Mouse (Mus musculus): ENCODE measurements around the gene Igfals.

The Igfals gene

DNA sequence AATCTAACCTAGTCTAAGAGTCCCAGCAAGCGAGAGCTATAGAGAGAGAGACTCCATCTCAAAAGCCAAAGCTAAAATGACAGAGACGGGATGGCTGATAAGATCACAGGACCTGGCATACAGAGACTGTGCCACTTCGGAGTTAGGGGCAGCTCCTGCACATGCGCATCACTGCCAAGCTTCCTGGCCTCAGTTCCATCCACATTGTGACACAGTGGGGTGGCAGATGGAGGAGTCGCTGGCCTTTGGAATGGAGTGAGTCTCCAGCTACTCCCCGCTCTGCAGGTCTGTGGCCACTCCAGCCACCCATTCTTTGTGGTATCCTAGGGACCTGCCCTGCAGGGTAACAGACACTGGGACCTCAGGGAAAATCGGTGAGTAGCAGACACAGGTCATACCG, at the start of gene Igfals:
Igfals (plus strand) TSS at position 222 of the 400 bp plus-strand sequence.
- in situ Hi-C loops (cut with MseI, MboI): no loop called here

DNA sequence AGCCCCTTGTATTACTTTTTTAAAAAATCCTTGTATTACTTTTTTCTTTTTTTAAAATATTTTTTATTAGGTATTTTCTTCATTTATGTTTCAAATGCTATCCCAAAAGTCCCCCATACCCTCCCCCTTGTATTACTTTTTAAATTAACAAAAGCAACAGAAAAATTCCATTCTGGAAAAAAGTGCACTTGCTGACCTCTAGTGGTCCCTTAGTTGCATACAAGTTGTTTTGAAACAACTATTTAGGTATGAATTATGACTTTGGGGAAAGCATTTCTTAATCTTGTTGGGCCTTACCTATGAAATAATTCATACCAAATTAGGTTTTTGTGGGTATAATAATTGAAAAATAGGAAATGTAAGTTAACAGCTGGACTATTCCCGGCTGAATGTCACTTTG, 48.3 kb upstream of the Igfals start:
- in situ Hi-C loops (cut with MseI, MboI): no loop called here

DNA sequence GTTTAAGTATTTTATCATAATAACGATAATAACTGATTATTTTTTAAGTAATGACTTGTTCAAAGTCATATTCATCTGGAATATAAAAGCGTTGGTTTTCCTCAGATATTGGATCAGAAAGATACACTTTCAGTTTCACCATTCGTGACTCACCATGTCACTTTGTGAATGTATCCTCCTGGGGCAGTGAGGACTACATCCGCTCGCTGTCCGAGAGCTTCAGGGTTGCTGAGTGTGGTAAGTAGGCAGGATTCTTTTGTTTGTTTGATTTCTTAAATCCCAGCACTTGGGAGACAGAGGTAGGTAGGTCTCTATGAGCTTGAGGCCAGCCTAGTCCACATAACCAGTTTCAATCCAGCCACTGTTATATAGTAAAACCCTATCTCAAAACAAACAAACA, 47.6 kb upstream of the Igfals start:
- in situ Hi-C loops (cut with MseI, MboI): no loop called here

- in situ Hi-C loops (cut with MseI, MboI): no loop called here
Measured at GRCm38 (mm10) chr17:24819469-24819868, 46.3 kb upstream of the Igfals start.

DNA sequence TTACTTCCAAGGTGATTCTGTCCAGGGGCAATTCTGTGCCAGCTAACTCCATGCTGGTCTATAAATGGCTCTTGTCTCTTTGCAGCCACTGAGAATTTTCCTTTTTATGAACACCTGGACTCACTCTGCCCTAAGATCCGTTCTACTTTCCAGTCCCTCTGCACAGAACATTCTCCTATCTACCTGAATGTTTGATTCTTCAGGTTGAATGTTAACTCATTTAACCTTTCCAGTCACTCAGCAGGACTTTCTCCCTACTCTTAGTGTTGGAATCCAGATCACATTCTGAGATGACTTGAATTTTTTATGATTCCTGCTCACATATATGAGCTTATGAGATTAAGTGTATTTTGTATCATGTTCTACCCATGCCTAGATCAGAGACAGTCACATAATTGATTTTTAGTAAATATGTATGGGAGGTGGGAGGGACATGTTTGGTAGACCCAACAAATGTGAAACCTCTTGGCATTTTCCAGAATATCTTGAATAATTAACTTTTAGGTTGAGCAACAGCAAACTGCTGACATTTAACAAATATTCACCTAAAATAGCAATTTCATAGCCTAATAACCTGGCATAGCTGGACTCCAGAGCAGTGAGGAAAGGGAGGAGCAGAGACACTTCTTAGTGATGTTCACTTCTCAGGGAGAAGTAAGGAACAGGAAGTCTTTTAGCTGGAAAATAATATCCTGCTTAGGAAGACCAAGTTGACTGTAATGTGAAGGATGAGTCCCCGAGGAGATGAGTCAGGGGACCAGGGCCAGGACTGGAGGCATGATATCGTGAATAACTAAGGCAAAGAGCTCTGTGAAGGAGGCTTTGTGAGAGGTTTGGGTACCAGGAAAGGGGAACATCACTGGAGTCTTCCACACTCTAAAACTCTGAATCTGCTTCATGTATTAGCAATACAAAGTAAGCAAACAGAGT, 44.2 kb upstream of the Igfals start:
- in situ Hi-C loops (cut with MseI, MboI): loop anchor here in 1 of 2 experiments (5.0 kb wide), 1 partner anchor 74 kb away; no protein-coding TSS in a partner anchor

DNA sequence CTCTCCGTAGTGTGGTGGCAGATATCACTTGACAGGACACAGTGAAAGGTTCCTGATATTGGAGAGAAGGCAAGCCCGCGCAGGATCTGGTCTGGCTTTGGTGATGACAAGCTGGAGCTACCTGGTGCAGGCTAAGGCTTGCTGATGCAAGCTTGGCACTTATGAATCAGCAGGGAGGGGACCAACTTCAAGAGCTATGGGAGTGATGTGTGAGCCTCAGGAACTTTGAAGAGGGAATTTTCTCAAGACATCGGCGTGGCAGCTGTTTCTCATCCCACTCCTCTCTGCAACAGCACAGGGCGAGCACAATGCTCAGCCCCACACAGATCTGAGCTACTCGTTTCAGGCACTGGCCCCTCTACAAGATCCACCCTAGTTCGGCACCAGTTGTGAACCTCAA, 26.0 kb upstream of the Igfals start, which contains the start of gene Hagh:
Hagh (plus strand) TSS at position 302 of the 400 bp plus-strand sequence.
- in situ Hi-C loops (cut with MseI, MboI): no loop called here

GRCm38 (mm10) chr17:24840341-24840740, 25.5 kb upstream of the Igfals start:
- in situ Hi-C loops (cut with MseI, MboI): no loop called here

GRCm38 (mm10) chr17:24841133-24841532, 24.7 kb upstream of the Igfals start:
- in situ Hi-C loops (cut with MseI, MboI): no loop called here

DNA sequence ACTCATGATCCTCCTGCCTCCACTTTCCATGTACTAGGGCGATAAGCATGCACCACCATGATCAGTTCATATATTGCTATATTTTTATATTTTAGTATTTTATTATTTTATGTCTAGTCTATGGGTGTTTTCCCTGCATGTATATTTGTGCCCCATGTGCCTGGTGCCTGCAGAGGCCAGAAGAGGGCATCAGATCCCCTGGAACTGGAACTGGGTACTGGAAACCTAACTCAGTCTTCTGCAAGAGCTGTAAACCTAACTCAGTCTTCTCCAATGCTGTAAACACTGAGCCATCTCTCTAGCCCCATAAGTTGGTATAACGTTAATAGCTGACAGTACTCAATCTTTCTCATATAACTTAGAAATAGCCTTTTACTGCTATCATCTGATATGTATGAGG, 23.2 kb upstream of the Igfals start:
- in situ Hi-C loops (cut with MseI, MboI): no loop called here

GRCm38 (mm10) chr17:24844525-24844924, 21.3 kb upstream of the Igfals start:
- in situ Hi-C loops (cut with MseI, MboI): no loop called here

DNA sequence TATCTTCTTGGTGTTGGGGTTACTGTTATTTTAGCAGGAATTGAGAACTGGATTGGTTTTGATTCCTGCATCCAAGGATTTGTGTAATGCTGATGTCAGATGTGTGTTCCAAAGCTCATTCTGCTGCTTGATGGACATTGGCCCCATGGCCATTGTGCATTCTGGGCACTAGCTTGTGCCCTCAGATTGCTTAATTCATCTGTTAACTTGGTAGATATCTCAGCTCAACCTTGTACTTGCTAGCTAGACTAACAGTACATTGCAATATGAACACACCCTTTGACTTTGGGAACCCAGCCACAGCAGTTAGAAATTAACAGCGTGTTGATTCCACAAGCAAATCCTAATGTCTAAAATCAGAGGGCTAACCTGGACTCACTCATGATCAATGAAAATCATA, 18.4 kb upstream of the Igfals start:
- in situ Hi-C loops (cut with MseI, MboI): no loop called here

DNA sequence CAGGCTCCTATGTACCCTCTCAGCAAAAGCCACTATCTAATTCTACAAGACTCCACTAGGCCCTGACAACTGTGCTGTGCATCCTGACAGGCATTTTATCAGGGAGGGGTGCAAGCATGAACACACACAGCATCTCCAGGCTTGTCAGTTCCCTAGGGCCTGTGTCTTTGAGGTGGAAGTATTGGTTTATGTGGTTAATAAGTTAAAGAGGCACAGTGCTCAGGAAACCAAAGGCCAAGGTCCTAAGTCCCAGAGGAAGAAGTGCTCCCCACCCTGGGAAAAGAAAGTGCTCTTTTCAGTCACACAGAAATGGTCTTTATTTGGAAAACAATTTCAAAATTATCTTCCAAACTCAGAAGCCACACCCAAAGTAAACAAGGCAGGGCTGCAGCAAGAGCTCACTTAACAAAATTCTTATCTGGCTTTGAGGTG, 17.2 kb upstream of the Igfals start:
- in situ Hi-C loops (cut with MseI, MboI): no loop called here

- in situ Hi-C loops (cut with MseI, MboI): no loop called here
Measured at GRCm38 (mm10) chr17:24849733-24850064, 16.1 kb upstream of the Igfals start.

- in situ Hi-C loops (cut with MseI, MboI): no loop called here
Measured at GRCm38 (mm10) chr17:24850065-24850772, 15.6 kb upstream of the Igfals start, which contains the start of gene Fahd1. Gene Fahd1, minus strand, starts transcription at chr17:24850364.

DNA sequence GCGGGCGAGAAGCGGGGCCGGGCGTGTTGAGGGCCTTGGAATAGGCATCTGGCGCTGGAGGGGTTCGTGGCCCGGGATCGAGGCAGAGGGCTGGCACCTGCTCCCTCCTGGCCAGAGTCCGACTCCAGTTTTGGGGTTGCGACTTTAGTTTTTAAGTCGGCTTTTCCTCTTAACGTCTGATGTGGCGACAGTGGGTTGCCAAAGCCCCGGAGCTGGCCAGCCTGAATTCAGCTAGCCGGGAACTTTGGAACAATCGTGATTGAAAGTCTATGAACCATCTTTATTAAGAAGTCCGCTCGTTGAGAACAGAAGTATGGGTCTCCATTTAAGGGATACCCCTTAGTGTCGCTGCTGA, 15.0 kb upstream of the Igfals start:
- in situ Hi-C loops (cut with MseI, MboI): no loop called here

DNA sequence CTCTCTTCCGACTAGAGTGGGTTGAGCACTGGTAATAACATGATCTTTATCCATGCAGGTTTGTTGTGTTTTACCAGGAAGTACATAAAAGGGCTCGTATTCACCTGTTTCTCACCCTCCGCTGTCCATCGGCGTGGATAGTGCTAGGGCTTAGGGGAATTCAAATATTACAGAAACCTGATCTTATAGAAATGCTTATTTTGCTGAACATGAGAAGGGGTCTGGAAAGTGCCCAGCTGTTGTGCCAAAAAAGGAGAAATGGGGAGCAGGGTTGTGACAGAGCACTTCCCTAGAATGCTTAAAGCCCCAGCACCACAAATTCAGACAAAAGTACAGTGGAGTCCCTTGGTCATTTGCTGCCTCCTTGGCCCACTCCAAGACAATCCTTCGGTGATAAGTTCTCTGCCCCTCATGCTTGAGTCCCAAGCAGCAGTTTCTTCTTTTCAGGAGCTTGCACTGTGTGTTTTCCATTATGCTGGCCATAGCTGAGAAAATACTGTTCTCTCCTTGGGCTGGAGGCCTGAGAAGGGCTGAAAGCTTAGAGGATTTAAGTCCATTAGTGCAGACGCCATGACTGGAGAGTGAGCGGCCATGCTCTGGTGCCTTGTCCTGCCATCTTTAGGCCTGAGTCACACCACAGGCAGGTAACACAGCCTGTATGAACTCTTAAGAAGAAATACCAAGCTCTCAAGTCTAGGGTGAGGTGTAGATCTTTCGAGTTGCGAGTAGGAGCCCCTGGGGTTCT, 14.2 kb upstream of the Igfals start:
- in situ Hi-C loops (cut with MseI, MboI): no loop called here

DNA sequence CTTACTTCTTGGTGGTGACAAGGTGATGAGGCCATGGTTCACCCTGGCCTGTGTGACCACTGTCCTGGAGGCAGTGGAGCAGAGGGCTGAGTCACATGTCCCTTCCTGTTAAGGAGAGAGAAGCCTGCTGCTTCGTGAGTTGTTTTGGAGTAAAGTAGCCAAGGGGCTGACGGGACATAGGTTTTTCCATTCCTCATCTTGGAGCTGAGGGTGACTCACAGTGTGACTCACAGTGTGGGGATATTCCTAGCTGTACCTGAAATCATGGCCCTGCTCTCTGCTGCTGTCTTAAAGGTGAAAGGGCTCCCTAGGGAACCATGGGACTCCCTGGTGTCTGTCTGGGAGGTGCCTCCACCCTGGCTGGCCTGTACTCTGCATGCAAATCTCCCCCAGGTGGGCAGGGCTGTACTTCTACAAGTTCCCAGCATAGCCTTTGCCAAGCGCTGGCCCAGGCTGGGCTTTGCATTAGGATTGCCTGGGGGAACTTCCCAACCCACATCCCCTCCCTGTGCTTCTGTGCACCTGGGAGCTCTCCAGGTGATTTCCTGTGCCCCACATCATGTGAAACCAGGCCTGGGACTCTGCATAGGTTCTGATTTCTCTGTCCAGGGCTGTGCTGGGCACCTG, 9.8 kb upstream of the Igfals start:
- in situ Hi-C loops (cut with MseI, MboI): no loop called here

DNA sequence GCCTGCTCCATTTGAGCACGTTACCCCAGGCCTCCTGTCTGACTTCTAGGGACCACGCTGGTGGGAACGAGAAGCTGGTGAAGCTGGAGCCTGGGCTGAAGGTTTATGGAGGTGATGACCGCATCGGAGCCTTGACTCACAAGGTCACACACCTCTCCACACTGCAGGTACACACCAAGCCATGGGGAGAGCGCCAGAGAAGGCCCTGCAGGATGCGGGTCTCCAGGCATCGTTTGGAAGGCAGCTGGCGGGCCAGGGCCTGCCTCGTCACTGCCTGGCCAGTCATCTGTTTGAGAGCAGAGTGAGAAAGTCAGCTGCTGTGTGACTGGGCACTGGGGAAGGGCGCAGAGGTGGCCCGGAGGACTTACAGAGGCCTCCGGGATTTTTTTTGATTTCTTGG, 9.2 kb upstream of the Igfals start:
- in situ Hi-C loops (cut with MseI, MboI): no loop called here

- in situ Hi-C loops (cut with MseI, MboI): no loop called here
Measured at GRCm38 (mm10) chr17:24857831-24858470, 7.8 kb upstream of the Igfals start.

- in situ Hi-C loops (cut with MseI, MboI): no loop called here
Measured at GRCm38 (mm10) chr17:24858967-24859366, 6.8 kb upstream of the Igfals start.

- in situ Hi-C loops (cut with MseI, MboI): no loop called here
Measured at GRCm38 (mm10) chr17:24860076-24860475, 5.7 kb upstream of the Igfals start.

Measured in mouse trophoblast stem cell (cell line).